Comparison of ENCODE assay signal across 9 mouse cellular contexts in the genomic region with DNA sequence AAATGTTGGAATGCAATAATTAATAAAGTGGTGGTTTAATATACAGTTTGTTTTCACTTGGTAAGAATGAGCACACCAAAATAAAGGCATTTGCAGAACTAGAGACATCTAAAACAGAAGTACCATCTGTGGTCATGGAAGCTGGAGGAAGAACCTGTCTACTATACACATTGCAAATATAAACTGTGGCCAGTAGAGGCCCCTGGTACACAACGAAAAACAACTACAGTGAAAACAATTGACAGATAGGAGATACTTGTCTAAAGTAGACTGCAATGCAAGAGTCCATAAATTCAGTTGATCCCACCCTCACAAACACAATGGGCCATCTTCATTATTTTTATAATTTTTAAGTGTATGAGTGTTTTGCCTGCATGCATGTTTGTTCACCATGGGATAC. TPM values are rescaled to one million over a fixed set of nuclear protein-coding genes. Genes with fewer than 3 reads are reported as not detected.
A peak's percentile ranks its signal among the peaks of the same experiment; 100 is the strongest.
DNase-seq lines count a peak whose midpoint lies in the region; ATAC-seq and TF ChIP-seq lines count a peak whose summit lies in the region.
"Had no signal": no experiment of that assay in that cellular context is flagged by ENCODE, and none has a peak within 500 bp of the region (broad histone marks: within the 10 kb centered on the region; RNA-seq: fewer than 3 reads in every experiment).

No protein-coding gene starts in this region.

- ATAC-seq in hindbrain, postnatal 0 days, result no peak
- no peak for ATAC-seq in hindbrain, embryonic 14.5 days (ENCODE audit: low FRiP score)
- ATAC-seq in midbrain, embryonic 14.5 days (ENCODE audit: low FRiP score, low TSS enrichment), result no peak
- ATAC-seq in midbrain, embryonic 11.5 days (ENCODE audit: low FRiP score), result no peak
- ATAC-seq in midbrain, embryonic 13.5 days, result no peak

- peak; percentile 45 for TF ChIP-seq CTCF in hindbrain, postnatal 0 days (IDR thresholded peaks at IDR 0.05; ENCODE audit: low read depth)

- 58% methylated on average over 1 of the region's 1 CpGs for WGBS in hindbrain, postnatal 0 days
- WGBS in hindbrain, embryonic 14.5 days, result 68% methylated on average over 1 of the region's 1 CpGs
- WGBS in midbrain, embryonic 14.5 days, result 68% methylated on average over 1 of the region's 1 CpGs
- 67% methylated on average over 1 of the region's 1 CpGs for WGBS in midbrain, embryonic 11.5 days
- 52% methylated on average over 1 of the region's 1 CpGs for whole genome bisulfite sequencing in midbrain, embryonic 13.5 days

- peak; percentile 34 for DNase-seq in hindbrain, postnatal 0 days (ENCODE audit: low spot score)
- DNase-seq in hindbrain, embryonic 14.5 days (ENCODE audit: low spot score), result no peak
- DNase-seq in midbrain, embryonic 14.5 days, result peak; percentile 29
- no peak for DNase-seq in midbrain, embryonic 11.5 days (ENCODE audit: low spot score, missing footprints)
- DNase-seq in adipocyte (ENCODE audit: low spot score), result peak; percentile 42
- DNase-seq in telencephalon, adult 2 months (ENCODE audit: low read depth, low spot score), result peak; percentile 12
- no peak for DNase-seq in adrenal gland, postnatal 25 days

- H3K27me3 ChIP-seq in hindbrain, postnatal 0 days (ENCODE audit: insufficient read depth, low read length), result no peaks in the 10 kb centered on the region
- H3K27me3 ChIP-seq in hindbrain, embryonic 14.5 days (ENCODE audit: control insufficient read depth, insufficient read depth, low read length), result no peaks in the 10 kb centered on the region
- no peaks in the 10 kb centered on the region for H3K27me3 ChIP-seq in midbrain, embryonic 14.5 days (ENCODE audit: control insufficient read depth, insufficient read depth, low read length)
- H3K27me3 ChIP-seq in midbrain, embryonic 11.5 days (ENCODE audit: control insufficient read depth, insufficient read depth, low read length), result no peaks in the 10 kb centered on the region
- no peaks in the 10 kb centered on the region for H3K27me3 ChIP-seq in midbrain, embryonic 13.5 days
- H3K27me3 ChIP-seq: heart, embryonic 15.5 days had no signal

- H3K36me3 ChIP-seq in hindbrain, postnatal 0 days (ENCODE audit: insufficient read depth, low read length), result no peaks in the 10 kb centered on the region
- no peaks in the 10 kb centered on the region for H3K36me3 ChIP-seq in hindbrain, embryonic 14.5 days (replicated peaks; ENCODE audit: control insufficient read depth, insufficient read depth)
- H3K36me3 ChIP-seq in midbrain, embryonic 14.5 days (ENCODE audit: control insufficient read depth, insufficient read depth, low read length), result no peaks in the 10 kb centered on the region
- no peaks in the 10 kb centered on the region for H3K36me3 ChIP-seq in midbrain, embryonic 11.5 days (ENCODE audit: control insufficient read depth, insufficient read depth, low read length)
- no peaks in the 10 kb centered on the region for H3K36me3 ChIP-seq in midbrain, embryonic 13.5 days
- H3K36me3 ChIP-seq: heart, embryonic 15.5 days had no signal

- no peaks in the 10 kb centered on the region for H3K4me1 ChIP-seq in hindbrain, postnatal 0 days (ENCODE audit: insufficient read depth, low read length)
- H3K4me1 ChIP-seq in hindbrain, embryonic 14.5 days (replicated peaks; ENCODE audit: control insufficient read depth, insufficient read depth, low read length), result no peaks in the 10 kb centered on the region
- H3K4me1 ChIP-seq in midbrain, embryonic 14.5 days (ENCODE audit: control insufficient read depth, insufficient read depth, low read length), result no peaks in the 10 kb centered on the region
- no peaks in the 10 kb centered on the region for H3K4me1 ChIP-seq in midbrain, embryonic 11.5 days (ENCODE audit: control insufficient read depth, insufficient read depth, low read length)
- H3K4me1 ChIP-seq in midbrain, embryonic 13.5 days (replicated peaks), result no peaks in the 10 kb centered on the region
- H3K4me1 ChIP-seq: heart, embryonic 15.5 days had no signal

- no peak overlapping the region for H3K9ac ChIP-seq in hindbrain, postnatal 0 days (replicated peaks; ENCODE audit: low read length)
- no peak overlapping the region for H3K9ac ChIP-seq in hindbrain, embryonic 14.5 days
- H3K9ac ChIP-seq in midbrain, embryonic 14.5 days (replicated peaks; ENCODE audit: low read length), result no peak overlapping the region
- no peak overlapping the region for H3K9ac ChIP-seq in midbrain, embryonic 11.5 days (ENCODE audit: low read length)
- H3K9ac ChIP-seq in midbrain, embryonic 13.5 days (replicated peaks), result no peak overlapping the region
- H3K9ac ChIP-seq: heart, embryonic 15.5 days had no signal

- H3K27ac ChIP-seq in hindbrain, postnatal 0 days, result no peak overlapping the region
- H3K27ac ChIP-seq in hindbrain, embryonic 14.5 days, result no peak overlapping the region
- no peak overlapping the region for H3K27ac ChIP-seq in midbrain, embryonic 14.5 days (replicated peaks; ENCODE audit: low read depth, low read length)
- no peak overlapping the region for H3K27ac ChIP-seq in midbrain, embryonic 11.5 days (ENCODE audit: low read depth, low read length)
- H3K27ac ChIP-seq in midbrain, embryonic 13.5 days, result no peak overlapping the region
- H3K27ac ChIP-seq: heart, embryonic 15.5 days had no signal

- H3K4me3 ChIP-seq in hindbrain, postnatal 0 days (ENCODE audit: low read length), result no peak overlapping the region
- H3K4me3 ChIP-seq in hindbrain, embryonic 14.5 days (replicated peaks; ENCODE audit: low read length), result no peak overlapping the region
- H3K4me3 ChIP-seq in midbrain, embryonic 14.5 days (replicated peaks; ENCODE audit: low read depth, low read length), result no peak overlapping the region
- H3K4me3 ChIP-seq in midbrain, embryonic 11.5 days (ENCODE audit: low read depth, low read length), result no peak overlapping the region
- H3K4me3 ChIP-seq in midbrain, embryonic 13.5 days (replicated peaks), result no peak overlapping the region
- H3K4me3 ChIP-seq: heart, embryonic 15.5 days had no signal

- no peak overlapping the region for H3K4me2 ChIP-seq in hindbrain, postnatal 0 days (ENCODE audit: low read depth, low read length)
- no peak overlapping the region for H3K4me2 ChIP-seq in hindbrain, embryonic 14.5 days (replicated peaks)
- H3K4me2 ChIP-seq in midbrain, embryonic 14.5 days (ENCODE audit: low read length), result no peak overlapping the region
- no peak overlapping the region for H3K4me2 ChIP-seq in midbrain, embryonic 11.5 days
- no peak overlapping the region for H3K4me2 ChIP-seq in midbrain, embryonic 13.5 days (replicated peaks)
- H3K4me2 ChIP-seq: heart, embryonic 15.5 days had no signal

- no peaks in the 10 kb centered on the region for H3K9me3 ChIP-seq in hindbrain, postnatal 0 days (ENCODE audit: low read length)
- no peaks in the 10 kb centered on the region for H3K9me3 ChIP-seq in hindbrain, embryonic 14.5 days (ENCODE audit: control insufficient read depth, low read length)
- no peaks in the 10 kb centered on the region for H3K9me3 ChIP-seq in midbrain, embryonic 14.5 days (ENCODE audit: control insufficient read depth, low read length)
- H3K9me3 ChIP-seq in midbrain, embryonic 11.5 days (ENCODE audit: control insufficient read depth, low read length), result no peaks in the 10 kb centered on the region
- no peaks in the 10 kb centered on the region for H3K9me3 ChIP-seq in midbrain, embryonic 13.5 days
- H3K9me3 ChIP-seq: heart, embryonic 15.5 days had no signal

RNA-seq across cellular contexts. Expression of a gene that starts 24.4 kb away (rescaled TPM):
- total RNA-seq in hindbrain, postnatal 0 days (2014; rRNA removed), result 7.9 and 8.8 TPM in 2 replicates
- polyA plus RNA-seq in hindbrain, postnatal 0 days (2015; fragmentation: Nextera tagmentation; extraction: Ambion mirVana), result 3.7 and 4.6 TPM in 2 replicates
- 3.7 and 4.1 TPM in 2 replicates for polyA plus RNA-seq in hindbrain, embryonic 14.5 days (2014; fragmentation: Nextera tagmentation; extraction: Ambion mirVana)
- 3.5 and 4.8 TPM in 2 replicates for polyA plus RNA-seq in midbrain, embryonic 14.5 days (2014; fragmentation: Nextera tagmentation; extraction: Ambion mirVana)
- polyA plus RNA-seq in midbrain, embryonic 11.5 days (2014; fragmentation: Nextera tagmentation; extraction: Ambion mirVana), result 3.1 and 3.4 TPM in 2 replicates
- 2.7 TPM in 2 replicates for polyA plus RNA-seq in midbrain, embryonic 13.5 days (2015; fragmentation: Nextera tagmentation; extraction: Ambion mirVana)
- total RNA-seq in adrenal gland, postnatal 25 days (2021), result 3.5 and 3.9 TPM in 2 replicates

RNA-seq across cellular contexts. Expression of a gene that starts 28.8 kb away (rescaled TPM):
- 27.0 and 28.4 TPM in 2 replicates for total RNA-seq in hindbrain, postnatal 0 days (2014; rRNA removed)
- polyA plus RNA-seq in hindbrain, postnatal 0 days (2015; fragmentation: Nextera tagmentation; extraction: Ambion mirVana), result 40.7 and 44.4 TPM in 2 replicates
- polyA plus RNA-seq in hindbrain, embryonic 14.5 days (2014; fragmentation: Nextera tagmentation; extraction: Ambion mirVana), result 71.9 and 73.4 TPM in 2 replicates
- polyA plus RNA-seq in midbrain, embryonic 14.5 days (2014; fragmentation: Nextera tagmentation; extraction: Ambion mirVana), result 80.7 and 86.1 TPM in 2 replicates
- 50.6 and 54.7 TPM in 2 replicates for polyA plus RNA-seq in midbrain, embryonic 11.5 days (2014; fragmentation: Nextera tagmentation; extraction: Ambion mirVana)
- polyA plus RNA-seq in midbrain, embryonic 13.5 days (2015; fragmentation: Nextera tagmentation; extraction: Ambion mirVana), result 82.7 and 89.4 TPM in 2 replicates
- total RNA-seq in adrenal gland, postnatal 25 days (2021), result 3.3 and 4.8 TPM in 2 replicates

Comparison
In these comparisons a context has a peak if more than half of its experiments do, and no peak if none do; other contexts are left out.
1. DNase-seq: peak in hindbrain, postnatal 0 days (single experiment), midbrain, embryonic 14.5 days (single experiment), adipocyte (single experiment) and telencephalon, adult 2 months (single experiment); none in hindbrain, embryonic 14.5 days (single experiment), midbrain, embryonic 11.5 days (single experiment) and adrenal gland, postnatal 25 days (single experiment).